Mouse (Mus musculus): ENCODE data around the gene Ctnnbip1.
A peak's percentile ranks its signal among the peaks of the same experiment; 100 is the strongest.

The Ctnnbip1 gene

DNA sequence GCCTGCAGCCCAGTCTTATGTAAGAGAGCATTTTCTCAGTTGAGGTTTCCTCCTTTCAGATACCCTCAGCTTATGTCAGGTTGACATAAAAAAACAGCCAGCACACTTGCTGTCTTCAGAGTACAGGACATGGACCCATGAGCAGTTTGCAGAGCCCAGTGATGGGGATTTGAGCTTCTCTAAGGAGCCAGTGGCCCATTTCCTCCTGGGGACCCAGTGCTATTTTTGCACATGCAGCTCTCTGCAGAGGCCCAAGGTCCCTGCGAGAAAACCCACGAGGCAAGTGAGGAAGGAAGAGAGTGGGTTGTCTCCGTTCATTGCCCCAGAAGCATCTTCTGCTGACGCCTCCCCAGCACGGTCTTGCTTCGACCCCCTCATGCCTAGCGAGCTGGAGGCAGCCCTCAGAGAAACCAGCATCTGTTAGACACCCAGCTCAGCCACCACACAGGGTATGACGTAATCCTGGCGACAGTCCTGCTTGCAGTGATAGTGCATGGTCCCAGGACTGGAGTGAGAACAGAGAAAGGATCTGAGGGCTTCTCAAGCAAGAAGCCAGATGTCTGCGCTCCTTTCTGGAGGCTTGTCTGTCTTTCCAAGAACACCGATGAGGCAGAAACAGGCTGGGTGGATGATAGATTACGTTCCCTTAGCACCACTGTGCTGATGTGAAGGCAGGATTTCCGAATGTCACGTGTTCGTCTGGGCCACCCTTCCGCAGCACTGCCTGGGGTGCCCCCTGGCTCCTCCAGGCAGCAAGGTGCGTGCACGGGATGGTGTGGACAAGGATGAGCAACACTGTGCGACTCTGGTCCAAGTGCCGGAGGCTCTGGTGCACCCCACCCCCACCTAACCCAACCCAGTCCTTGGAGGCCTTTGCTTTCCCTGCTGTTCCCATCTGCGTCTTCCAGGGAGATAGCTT, 44.2 kb downstream of the Ctnnbip1 start:
- peak in 1 of 2 experiments; percentile 59 for DNase-seq (ENCODE audit: low spot score in 2 of 2)

DNA sequence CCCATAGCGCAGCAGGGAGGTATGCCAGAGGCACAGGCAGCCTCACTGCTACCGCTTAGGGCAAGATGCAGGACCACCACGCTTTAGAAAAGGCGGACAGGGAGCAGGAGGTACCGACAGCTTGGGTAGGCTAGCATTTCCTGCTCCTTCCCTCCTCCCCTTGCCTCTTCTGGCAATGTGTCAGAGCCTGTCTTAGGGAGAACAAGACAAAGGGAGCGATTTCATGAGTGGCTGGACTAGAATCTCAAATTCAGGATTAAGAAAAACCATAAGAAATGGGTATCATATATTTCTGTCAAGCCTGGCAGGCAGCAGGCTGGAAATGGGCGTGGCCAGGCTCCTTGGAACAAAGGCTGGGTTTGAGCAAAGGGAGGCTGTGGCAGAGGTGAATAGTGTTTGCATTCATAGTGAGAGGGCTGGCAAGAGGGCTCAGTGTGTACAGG, 44.9 kb downstream of the Ctnnbip1 start:
- peak in 1 of 2 experiments; percentile 52 for DNase-seq (ENCODE audit: low spot score in 2 of 2)

DNA sequence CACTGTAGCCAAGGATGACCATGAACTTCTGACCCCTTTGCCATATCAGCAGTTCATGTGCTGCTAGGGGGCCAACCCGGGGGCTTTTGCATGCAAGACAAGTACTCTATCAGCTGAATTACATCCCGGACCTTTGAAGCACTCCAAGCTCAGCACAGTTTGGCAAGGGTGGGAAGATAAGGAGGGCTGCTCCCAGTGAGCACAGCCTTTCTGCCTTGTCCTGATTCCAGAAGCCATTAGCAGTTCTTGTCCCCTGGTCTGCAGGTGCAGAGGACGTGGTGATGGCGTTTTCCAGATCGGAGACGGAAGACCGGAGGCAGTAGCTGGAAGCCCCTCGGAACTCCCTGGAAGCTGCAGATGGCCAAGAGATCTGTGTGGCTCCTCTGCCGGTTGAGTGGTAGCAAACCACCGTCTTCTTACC, 45.9 kb downstream of the Ctnnbip1 start:
- DNase-seq (ENCODE audit: low spot score in 2 of 2) = no peak

DNA sequence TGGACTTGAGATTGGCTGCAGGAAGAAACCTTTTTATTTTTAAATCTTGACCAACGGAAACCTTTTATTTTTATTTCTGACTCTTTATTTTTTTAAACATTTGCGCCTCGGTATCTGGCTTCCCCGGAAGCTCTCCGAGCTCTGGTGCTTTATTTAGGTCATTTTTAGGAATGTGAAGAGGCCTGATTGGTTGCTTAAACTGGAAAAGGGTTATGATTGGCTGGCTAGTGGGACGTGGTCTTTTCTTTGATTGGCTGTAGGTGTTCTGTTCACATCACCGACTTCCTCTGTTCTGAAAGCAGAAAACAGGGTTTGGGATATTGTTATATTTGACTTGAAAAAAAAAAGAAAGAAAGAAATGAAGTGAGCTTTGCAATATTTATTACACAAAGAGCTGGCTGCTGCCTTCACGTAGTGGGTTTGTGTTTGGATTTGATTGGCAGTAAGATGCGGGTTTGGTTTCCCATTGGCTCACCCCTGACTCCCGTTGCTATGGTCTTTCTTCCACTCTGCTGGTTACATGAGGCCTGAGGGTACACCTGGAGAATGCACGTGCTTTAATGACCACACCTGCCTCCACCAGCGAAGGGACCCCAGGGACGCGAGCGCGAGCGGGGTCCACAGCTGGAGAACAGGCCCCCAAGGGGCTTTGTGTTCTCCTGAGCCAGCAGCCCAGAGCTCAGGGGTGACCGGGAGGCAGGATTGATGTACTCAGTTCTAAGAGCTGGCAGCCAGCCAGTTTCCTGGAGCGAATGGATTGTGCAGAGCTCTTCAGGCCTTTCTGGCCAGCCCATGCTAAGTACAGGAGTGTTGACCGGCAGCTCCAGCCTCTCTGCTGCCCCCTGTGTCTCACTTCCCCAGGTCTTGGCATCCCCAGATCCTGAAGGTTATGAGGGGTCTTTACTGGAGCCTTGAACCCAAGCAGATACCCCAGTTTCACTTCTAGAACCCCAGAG, 46.7 kb downstream of the Ctnnbip1 start:
- DNase-seq (ENCODE audit: low spot score in 2 of 2) = peak; percentile 65 to 88

DNA sequence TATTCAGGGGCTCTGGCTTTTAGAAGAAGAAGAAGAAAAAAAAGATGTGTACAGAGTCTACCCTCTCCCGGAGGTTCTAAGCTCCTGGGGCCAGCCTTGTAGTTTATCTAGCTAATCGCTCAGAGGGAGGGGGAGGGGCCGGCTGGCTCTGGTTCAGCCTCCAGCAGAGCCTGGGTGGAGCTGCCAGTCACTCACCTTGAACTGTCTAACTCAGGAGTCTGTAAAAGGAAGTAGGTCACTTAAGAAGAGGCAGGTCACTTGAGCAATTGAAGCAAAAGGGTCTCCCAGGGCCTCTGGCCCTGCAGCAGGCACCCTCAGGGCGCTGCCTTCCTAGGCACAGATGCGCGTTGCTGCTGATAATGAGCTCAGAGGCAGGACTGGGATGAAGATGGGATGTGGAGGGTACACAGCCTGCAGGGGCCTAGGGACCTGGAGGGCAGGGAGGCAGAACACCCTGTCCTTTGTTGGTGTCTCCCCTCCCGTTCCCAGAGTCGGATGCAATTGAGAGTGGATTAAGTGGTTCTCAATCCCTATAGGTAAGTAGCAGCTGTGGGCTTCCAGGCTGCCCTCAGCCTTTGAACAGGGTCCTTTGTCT, 49.5 kb downstream of the Ctnnbip1 start:
- DNase-seq (ENCODE audit: low spot score in 2 of 2) = no peak

DNA sequence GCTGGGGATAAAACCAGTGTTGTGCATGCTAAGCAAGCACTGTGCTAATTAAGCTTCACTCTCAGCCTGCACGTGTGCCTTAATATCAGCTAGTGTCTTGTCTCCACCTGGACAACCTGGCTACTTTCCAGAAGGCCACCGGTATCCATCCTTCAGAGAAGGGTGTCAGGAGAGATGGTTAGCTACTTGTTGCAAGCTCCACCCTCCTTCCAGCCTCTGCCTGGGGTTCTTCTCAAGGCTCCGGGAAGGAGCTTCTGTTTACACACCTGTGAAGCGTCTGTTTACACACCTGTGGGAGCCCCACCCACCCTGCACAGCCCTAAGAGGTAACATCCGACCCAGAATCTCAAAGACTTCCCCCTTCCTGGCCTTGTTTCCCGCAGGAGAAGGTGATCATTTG, 50.6 kb downstream of the Ctnnbip1 start:
- DNase-seq (ENCODE audit: low spot score in 2 of 2) = no peak

DNA sequence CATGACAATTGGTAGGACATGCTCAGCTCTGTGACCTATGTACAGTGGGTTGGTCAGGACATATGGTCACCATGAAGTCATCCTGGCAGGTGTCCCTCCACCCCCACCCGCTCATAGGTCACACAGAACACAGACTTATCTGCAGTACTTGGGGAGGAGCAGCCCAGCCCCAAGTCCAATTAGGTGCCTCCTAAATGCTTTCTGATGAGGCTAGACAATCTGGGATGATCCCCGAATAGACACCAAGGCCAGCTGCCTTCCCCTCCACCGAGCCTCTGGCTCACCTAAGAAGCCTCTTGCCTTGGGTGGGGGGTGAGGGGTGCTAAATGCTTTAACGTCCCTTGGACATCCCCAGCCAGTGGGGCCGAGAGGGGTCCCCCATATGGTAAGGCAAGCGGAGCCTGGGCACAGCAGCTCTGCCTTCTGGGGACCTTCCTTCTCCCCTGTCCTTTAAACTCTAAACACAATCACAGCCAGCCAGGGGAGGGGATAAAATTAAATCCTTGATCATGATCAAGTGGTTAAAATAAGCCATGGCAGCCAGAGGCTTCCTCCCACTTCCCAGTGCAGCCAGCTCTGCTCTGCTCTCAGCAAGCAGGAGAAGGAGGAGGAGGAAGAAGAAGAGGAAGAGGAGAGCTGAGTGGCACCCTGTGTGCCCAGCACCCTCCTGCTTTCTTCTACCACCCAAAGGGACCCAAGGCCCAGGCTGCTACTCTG, 51.9 kb downstream of the Ctnnbip1 start:
- DNase-seq (ENCODE audit: low spot score in 2 of 2) = no peak

DNA sequence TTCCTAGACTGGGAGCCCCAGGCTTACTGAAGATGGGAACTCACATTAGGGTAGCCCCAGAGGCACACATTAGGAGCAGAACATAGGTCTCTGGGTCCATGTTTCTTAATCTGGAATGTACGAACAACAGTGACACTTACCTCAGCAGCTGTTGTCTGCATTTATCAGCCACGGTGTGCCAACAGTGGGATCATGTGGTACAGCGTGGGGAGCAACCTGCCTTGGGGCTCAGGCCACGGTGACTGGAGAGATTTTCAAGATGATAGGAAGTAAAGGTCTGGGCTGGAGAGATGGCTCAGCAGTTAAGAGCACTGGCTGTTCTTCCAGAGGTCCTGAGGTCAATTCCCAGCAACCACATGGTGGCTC, 52.4 kb downstream of the Ctnnbip1 start:
- DNase-seq (ENCODE audit: low spot score in 2 of 2) = no peak

DNA sequence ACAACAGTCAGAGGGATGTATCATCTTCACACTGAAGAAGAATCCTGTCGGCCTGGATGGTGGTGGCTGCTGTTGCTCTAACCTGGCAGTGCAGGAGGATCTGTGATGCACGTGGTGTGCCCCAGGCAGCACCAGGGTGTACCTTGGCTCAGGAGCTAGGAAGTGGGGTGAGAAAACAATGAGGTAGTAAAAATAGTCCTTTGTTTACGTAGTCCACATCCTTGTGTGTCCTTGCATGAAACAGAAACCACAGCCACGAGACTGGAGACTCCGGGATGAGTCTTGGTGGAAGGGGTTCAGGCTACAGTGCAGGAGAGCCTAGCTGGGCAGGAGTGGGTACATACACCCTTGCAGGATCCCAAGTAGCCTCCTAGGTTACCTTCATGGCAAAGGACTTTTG, 53.2 kb downstream of the Ctnnbip1 start:
- no peak for DNase-seq (ENCODE audit: low spot score in 2 of 2)

DNA sequence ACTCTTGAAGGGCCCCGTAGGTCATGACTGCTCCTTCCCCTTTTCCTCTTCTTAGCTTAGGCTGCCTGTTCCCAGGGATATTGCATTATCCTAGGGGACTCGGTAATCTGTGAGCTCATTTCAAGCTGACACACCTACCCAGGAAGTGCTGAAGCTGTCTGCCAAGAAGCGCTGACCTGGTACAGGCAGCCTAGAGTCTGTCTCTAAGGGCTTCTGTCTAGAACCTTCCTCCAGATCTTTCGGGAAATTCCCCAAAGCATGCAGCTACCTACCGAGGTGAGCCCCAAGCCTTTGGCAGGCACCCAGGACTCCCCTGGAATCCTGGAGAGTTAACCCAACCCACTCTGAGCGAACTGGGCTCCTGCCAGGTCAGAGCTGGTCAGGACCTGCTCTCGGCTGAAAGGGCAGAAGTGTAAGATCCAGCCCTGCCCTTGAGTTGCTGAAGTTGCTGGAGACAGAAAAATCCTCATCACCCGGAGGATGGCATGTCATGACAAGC, 53.7 kb downstream of the Ctnnbip1 start:
- DNase-seq (ENCODE audit: low spot score in 2 of 2) = no peak

DNA sequence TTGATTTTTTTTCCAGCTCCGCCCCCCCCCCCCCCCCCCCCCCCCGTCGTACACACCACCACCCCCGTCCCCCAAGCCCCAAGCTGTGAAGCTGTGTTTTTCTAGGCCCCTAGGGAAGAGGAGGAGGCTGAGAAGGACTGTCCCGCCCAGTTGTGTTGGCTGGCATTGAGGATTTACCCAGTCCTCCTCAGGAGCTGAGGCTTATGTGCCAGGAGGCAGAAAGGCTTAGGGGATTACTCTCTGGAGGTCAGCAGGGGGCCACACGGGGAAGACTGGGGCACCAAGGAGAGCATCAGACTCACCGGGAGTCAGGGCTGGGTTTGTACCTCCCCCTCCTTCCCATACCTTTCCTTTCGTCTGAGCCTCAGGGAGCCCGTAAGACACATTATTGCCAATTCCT, 54.4 kb downstream of the Ctnnbip1 start:
- DNase-seq (ENCODE audit: low spot score in 2 of 2) = no peak

DNA sequence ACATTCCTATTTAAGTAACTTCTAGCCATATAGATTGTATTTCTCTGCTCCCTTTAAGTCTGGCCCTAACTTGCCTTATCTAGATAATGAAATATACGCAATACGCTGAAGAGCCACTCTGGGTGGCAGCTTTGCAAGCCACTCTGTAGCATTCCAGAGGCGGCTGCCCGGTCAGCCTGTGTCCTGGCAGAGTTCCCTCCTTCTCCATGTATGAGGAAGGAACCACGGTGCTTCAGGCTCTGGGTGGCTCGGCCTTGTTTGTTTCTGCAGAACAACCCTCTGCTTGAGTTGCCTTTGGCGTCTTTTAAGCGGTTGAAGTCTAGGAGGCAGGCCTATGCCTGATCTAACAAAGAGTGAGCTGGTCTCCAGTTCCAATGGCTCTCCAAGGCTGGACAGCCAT, 54.8 kb downstream of the Ctnnbip1 start:
- no peak for DNase-seq (ENCODE audit: low spot score in 2 of 2)

DNA sequence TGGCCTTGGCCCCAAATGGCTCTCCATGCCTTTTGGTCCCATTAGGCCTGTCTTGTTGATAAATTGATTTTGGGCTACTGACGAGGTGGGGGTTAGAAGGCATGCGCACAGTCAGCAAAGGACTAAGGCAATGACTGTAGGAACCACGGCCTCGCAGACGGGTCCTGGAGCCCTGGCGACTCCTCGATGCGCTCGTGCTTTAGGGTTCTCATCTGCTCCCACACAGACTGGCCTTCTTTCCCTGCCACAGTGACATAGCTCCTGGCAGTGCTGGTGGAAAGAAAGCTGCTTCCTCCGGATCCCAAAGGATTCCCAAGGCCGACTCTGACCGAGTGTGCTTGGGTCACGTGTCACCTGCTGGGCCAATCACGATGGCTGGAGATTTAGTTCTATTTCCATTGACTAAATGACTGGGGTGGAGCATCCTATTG, 56.4 kb downstream of the Ctnnbip1 start:
- no peak for DNase-seq (ENCODE audit: low spot score in 2 of 2)

DNA sequence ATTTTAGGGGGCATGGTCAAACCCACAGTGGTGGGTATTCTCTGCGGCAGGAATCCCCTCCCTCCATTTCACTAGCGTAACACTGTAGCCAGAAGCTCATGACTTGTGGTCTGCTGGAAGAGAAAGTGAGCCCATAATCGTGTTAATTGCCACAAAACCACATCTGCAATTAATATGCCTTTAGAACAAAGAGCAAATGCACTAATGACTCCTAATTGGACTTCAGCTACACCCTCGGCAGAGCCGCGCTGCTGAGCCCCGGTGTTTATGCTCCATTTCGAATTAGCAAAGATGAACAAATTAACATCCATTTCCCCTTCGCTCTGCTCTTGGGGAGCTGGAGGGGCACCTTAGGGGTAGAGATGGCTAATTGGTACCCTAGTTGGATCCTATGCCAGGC, 58.0 kb downstream of the Ctnnbip1 start:
- no peak for DNase-seq (ENCODE audit: low spot score in 2 of 2)

DNA sequence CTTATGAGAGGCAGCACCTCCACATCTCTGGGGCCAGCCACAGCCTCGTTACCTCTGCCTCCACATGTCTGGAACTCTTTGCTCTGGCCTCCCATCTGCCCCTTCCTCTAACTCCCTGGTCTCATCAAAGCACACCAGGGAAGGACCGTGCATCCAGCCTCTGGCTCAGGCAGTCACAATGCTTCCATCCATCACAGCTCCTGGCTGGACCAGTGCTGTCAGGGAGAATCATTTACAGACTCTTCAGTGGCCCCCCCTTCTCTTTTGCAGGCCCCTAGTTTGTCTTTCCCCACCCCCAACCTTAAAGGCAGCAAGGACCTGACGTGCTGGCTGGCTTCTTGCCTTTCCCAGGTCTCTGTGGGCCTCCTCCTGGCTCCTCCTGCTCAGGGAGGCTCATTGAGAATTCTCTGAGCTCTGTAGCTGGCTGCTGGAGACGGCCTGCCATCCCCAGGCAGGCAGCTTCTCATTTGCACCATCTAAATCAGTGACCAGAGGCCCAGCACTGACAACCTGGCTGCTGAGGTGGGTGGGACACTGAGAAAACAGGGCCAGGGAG, 59.0 kb downstream of the Ctnnbip1 start:
- no peak for DNase-seq (ENCODE audit: low spot score in 2 of 2)

DNA sequence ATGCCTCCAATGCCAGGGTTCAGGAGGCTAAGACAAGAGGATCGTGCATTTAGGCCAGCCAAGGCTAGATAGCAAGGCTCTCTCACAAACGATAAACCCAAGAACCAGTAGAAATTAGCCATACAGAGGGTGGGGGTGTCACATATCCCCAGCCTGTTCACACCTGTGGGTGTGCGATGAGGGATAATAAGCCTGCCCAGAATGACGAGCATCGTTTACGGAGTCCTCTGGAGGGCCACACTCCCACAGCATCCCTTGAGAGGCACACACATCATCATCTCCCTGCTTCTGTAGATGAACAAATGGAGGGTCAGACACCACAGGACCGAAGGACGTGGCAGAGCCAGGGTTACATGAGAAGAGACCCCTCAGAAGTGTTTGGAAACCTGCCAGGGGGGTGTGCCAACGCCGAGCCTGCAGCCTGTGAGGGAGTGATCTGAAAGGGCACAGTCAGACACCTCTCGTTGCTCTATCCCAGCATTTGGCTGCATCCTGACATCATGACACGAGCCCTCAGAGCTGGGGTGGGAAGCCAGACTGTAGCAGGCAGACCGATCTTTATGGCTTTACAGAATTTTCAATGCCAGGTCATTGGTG, 60.1 kb downstream of the Ctnnbip1 start:
- DNase-seq (ENCODE audit: low spot score in 2 of 2) = peak in 1 of 2 experiments; percentile 36

DNA sequence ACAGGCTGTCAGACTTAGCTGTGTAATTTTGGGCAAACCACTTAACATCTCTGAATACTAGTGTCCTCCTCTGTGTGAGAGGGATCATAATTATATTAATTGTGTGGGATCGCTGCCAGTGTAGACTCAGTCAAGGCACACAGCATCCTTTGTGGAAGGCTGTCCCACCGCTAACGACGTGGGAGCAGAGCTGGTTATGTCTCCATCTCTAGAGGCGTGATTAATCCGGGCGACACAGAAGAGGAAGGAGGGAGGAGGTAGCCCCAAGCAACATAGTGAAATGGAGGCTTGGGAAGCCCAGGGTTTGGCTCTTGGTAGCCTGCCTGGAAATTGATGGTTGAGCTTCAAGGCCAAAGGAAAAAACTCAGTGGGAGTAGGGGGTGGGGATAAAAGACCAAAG, 60.8 kb downstream of the Ctnnbip1 start:
- no peak for DNase-seq (ENCODE audit: low spot score in 2 of 2)

DNA sequence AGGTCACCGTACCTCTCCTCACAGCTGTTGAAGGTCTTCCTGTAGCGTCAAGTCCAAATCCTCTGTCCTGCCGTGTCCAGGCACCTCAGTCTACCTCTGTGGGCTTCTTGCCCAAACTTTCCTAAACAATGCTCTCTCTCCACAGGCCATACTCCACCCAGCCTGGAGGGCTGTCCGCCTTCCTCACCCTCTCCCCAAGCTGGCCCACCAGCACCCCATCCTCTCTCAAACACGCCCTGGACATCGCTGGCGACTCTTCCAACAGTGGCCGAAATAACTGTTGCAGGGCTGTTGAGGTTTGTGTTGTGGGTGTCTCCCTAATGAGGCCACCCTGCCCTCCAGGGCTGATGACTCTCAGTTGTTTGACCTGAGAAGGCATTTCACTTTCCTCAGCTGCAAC, 67.2 kb downstream of the Ctnnbip1 start:
- no peak for DNase-seq (ENCODE audit: low spot score in 2 of 2)

DNA sequence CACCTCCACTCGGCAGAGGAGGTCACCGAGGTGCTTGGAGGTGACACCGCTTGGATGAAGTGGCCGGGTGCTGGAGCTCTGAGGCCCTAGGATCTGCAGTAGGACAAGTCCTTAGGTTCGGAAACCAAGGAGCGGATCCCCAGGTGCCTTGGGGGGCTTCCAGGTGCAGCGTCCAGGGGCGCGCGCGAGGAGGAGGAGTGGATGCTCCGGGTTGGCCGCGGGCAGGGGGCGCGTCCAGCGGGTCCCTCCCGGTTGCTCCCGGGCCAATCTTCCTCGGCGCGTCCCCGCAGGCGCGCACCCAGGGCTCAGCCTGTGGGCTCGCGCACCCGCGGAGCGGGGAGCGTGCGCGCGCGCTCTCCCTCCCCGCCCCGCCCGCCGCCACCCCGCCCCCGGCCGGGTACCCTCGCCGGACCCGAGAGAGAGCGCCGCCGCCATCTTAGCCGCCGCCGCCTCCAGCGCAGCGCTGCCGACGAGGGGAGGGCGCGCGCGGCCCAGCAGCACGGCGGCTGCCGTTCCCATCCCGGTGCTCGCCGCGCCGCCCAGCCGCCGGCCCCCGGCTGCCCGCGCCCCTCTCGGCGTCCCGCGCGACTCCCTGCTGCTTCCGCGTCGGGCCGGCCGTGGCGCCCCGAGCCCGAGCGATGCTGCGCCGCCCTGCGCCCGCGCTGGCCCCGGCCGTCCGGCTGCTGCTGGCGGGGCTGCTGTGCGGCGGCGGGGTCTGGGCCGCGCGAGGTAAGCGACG, 68.2 kb downstream of the Ctnnbip1 start, which contains the start of gene Clstn1:
Clstn1 (plus strand) TSS at position 425 of the 739 bp plus-strand sequence.
- DNase-seq (ENCODE audit: low spot score in 2 of 2) = peak in 1 of 2 experiments; percentile 84

All from cerebellum, postnatal 4 days (tissue).